Comparison of ENCODE assay signal across 10 mouse cellular contexts in the genomic region with DNA sequence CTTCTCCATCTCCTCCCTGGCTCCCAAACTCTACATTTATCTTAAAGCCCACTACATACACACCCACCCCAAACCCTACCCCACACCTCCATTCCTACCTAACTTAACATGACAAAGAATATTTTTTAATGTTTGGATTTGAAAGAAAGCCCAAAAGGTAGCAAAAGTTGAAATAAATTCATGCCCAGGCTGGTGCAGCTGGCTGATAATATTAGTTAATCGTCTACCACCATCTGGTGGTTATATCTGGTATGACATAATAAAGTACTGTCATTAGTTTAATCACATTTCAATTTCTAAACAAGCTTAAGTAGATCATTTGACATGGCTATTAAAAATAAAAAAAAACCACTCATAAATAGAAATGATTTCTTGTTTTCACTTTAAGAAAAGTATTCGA.
A peak's percentile ranks its signal among the peaks of the same experiment; 100 is the strongest.
DNase-seq lines count a peak whose midpoint lies in the region; ATAC-seq and TF ChIP-seq lines count a peak whose summit lies in the region.
"Had no signal": no experiment of that assay in that cellular context is flagged by ENCODE, and none has a peak within 500 bp of the region (broad histone marks: within the 10 kb centered on the region; RNA-seq: fewer than 3 reads in every experiment).

No protein-coding gene starts in this region.

- no peak for DNase-seq in intestine, embryonic 14.5 days (ENCODE audit: low spot score)
- peak; percentile 73 for DNase-seq in A20 (ENCODE audit: low read depth, low spot score)
- DNase-seq in brain, embryonic 14.5 days (ENCODE audit: low read depth): peak; percentile 70
- DNase-seq in right cerebral cortex, adult 2 months (ENCODE audit: low spot score in 2 of 2): no peak
- no peak for DNase-seq in cerebellum, adult 9-11 months
- no peak for DNase-seq in lung, adult 18-20 months
- DNase-seq: thymus, adult 18-20 months had no signal

- no peak overlapping the region for H3K4me3 ChIP-seq in intestine, embryonic 14.5 days (ENCODE audit: low read depth, low read length)
- H3K4me3 ChIP-seq in intestine, embryonic 15.5 days (replicated peaks): no peak overlapping the region
- H3K4me3 ChIP-seq: limb, embryonic 15.5 days had no signal

- no peak for TF ChIP-seq CTCF in brain, embryonic 14.5 days (IDR thresholded peaks at IDR 0.05; ENCODE audit: borderline replicate concordance, extremely low read depth, insufficient read depth, insufficient read length)

- no peak overlapping the region for H3K27ac ChIP-seq in intestine, embryonic 14.5 days (ENCODE audit: low read depth)
- H3K27ac ChIP-seq in intestine, embryonic 15.5 days: no peak overlapping the region
- H3K27ac ChIP-seq: limb, embryonic 15.5 days had no signal

- no peaks in the 10 kb centered on the region for H3K36me3 ChIP-seq in intestine, embryonic 14.5 days (ENCODE audit: control insufficient read depth, insufficient read depth, low read length)
- no peaks in the 10 kb centered on the region for H3K36me3 ChIP-seq in intestine, embryonic 15.5 days
- H3K36me3 ChIP-seq: limb, embryonic 15.5 days had no signal

- ATAC-seq in intestine, embryonic 14.5 days (replicated peaks; ENCODE audit: low FRiP score, low TSS enrichment, low read depth): 0 out of 2 replicates have a peak, but pooled peaks have one; percentile 15
- ATAC-seq in intestine, embryonic 15.5 days: no peak
- peak; percentile 59 to 80; a peak in 2 of 4 replicates for ATAC-seq in hematopoietic stem cell, adult 5-6 weeks (replicated peaks in 1 of 2; ENCODE audit: insufficient read depth in 1 of 2, low FRiP score in 2 of 2, low TSS enrichment in 1 of 2, low read depth in 1 of 2, poor library complexity in 2 of 2, severe bottlenecking in 2 of 2)

- TF ChIP-seq POLR2A in brain, embryonic 14.5 days (IDR thresholded peaks at IDR 0.05; ENCODE audit: borderline replicate concordance, extremely low read depth, insufficient read depth, insufficient read length, poor library complexity, severe bottlenecking): no peak

- H3K27me3 ChIP-seq in intestine, embryonic 14.5 days (replicated peaks; ENCODE audit: control insufficient read depth, insufficient read depth, low read length): no peaks in the 10 kb centered on the region
- no peaks in the 10 kb centered on the region for H3K27me3 ChIP-seq in intestine, embryonic 15.5 days (replicated peaks)
- H3K27me3 ChIP-seq: limb, embryonic 15.5 days had no signal

- no peak overlapping the region for H3K4me2 ChIP-seq in intestine, embryonic 14.5 days (ENCODE audit: low read length)
- no peak overlapping the region for H3K4me2 ChIP-seq in intestine, embryonic 15.5 days (replicated peaks)
- H3K4me2 ChIP-seq: limb, embryonic 15.5 days had no signal

- H3K9me3 ChIP-seq in intestine, embryonic 14.5 days (ENCODE audit: control insufficient read depth, low read length): no peaks in the 10 kb centered on the region
- H3K9me3 ChIP-seq in intestine, embryonic 15.5 days: no peaks in the 10 kb centered on the region
- H3K9me3 ChIP-seq: limb, embryonic 15.5 days had no signal

- H3K4me1 ChIP-seq in intestine, embryonic 14.5 days (replicated peaks; ENCODE audit: control insufficient read depth, insufficient read depth, low read length): no peaks in the 10 kb centered on the region
- no peaks in the 10 kb centered on the region for H3K4me1 ChIP-seq in intestine, embryonic 15.5 days (replicated peaks)
- H3K4me1 ChIP-seq: limb, embryonic 15.5 days had no signal

- no peak overlapping the region for H3K9ac ChIP-seq in intestine, embryonic 14.5 days (ENCODE audit: low read length)
- H3K9ac ChIP-seq in intestine, embryonic 15.5 days: no peak overlapping the region
- H3K9ac ChIP-seq: limb, embryonic 15.5 days had no signal

- WGBS in intestine, embryonic 14.5 days: 3% methylated on average over 2 of the region's 2 CpGs
- WGBS in intestine, embryonic 15.5 days: 9% methylated on average over 2 of the region's 2 CpGs

Comparison
In these comparisons a context has a peak if more than half of its experiments do, and no peak if none do; other contexts are left out.
1. DNase-seq: peak in A20 (single experiment) and brain, embryonic 14.5 days (single experiment); none in intestine, embryonic 14.5 days (single experiment), right cerebral cortex, adult 2 months (0 of 2), cerebellum, adult 9-11 months (single experiment) and lung, adult 18-20 months (0 of 2).